Mouse (Mus musculus) myocyte (in vitro differentiated cells): ENCODE data around the gene Tubgcp6. TPM values are rescaled to one million over a fixed set of nuclear protein-coding genes. Genes with fewer than 3 reads are reported as not detected.

ENCODE experiments used
- H3K27me3 ChIP-seq: one replicate; pipeline ENCODE4 v1.6.1; 2011; ENCODE audit not compliant: control insufficient read depth, insufficient read depth, insufficient read length
- H3K36me3 ChIP-seq: one replicate; pipeline ENCODE4 v1.6.1; 2011; ENCODE audit not compliant: control insufficient read depth, insufficient read depth
- H3K4me2 ChIP-seq: one replicate; pipeline ENCODE4 v1.6.1; 2011; ENCODE audit warnings: low read depth, control low read depth
- H3K4me3 ChIP-seq: one replicate; pipeline ENCODE4 v1.5.1; 2011; ENCODE audit warnings: mild to moderate bottlenecking, control low read depth, moderate library complexity
- H3K79me2 ChIP-seq: one replicate; pipeline ENCODE4 v1.6.1; 2011; ENCODE audit not compliant: control insufficient read depth, insufficient read depth
- H3ac ChIP-seq: one replicate; pipeline ENCODE4 v1.6.1; 2011; ENCODE audit not compliant: control insufficient read depth, insufficient read length
- CEBPB ChIP-seq: IDR thresholded peaks from 2 replicates; pipeline ENCODE4 v1.6.1; 2011; ENCODE audit warnings: mild to moderate bottlenecking, moderate library complexity; ENCODE audit not compliant: poor library complexity, insufficient read depth, severe bottlenecking
- E2F4 ChIP-seq: IDR thresholded peaks from one replicate; pipeline ENCODE4 v1.6.1; 2011; ENCODE audit warnings: mild to moderate bottlenecking, control low read depth, moderate library complexity; ENCODE audit not compliant: insufficient read depth
- MAX ChIP-seq: IDR thresholded peaks from one replicate; pipeline ENCODE4 v1.6.1; 2011; ENCODE audit warnings: low read depth, mild to moderate bottlenecking, control low read depth
- MYOD1 ChIP-seq, 3 experiments: IDR thresholded peaks; one replicate each; pipeline ENCODE4 v1.6.1; 2011; ENCODE audit warnings: control low read depth in 2 of 3, low read depth in 2 of 3, mild to moderate bottlenecking in 2 of 3, moderate library complexity in 1 of 3; ENCODE audit not compliant: insufficient read length in 2 of 3, control insufficient read depth in 1 of 3
- MYOG ChIP-seq, 3 experiments: IDR thresholded peaks; one replicate each; pipeline ENCODE4 v1.6.1; 2011; ENCODE audit warnings: control low read depth in 2 of 3, low read depth in 2 of 3, mild to moderate bottlenecking in 2 of 3; ENCODE audit not compliant: insufficient read length in 2 of 3, control insufficient read depth in 1 of 3, insufficient read depth in 1 of 3
- POLR2A ChIP-seq: IDR thresholded peaks from one replicate; pipeline ENCODE4 v1.6.1; 2011; ENCODE audit warnings: low read depth, mild to moderate bottlenecking, control low read depth, moderate library complexity; ENCODE audit not compliant: insufficient read length
- POLR2AphosphoS2 ChIP-seq: IDR thresholded peaks from one replicate; pipeline ENCODE4 v1.6.1; 2011; ENCODE audit warnings: low read depth, control low read depth; ENCODE audit not compliant: insufficient read length
- REST ChIP-seq: IDR thresholded peaks from one replicate; pipeline ENCODE4 v1.6.1; 2011; ENCODE audit warnings: mild to moderate bottlenecking, control low read depth, moderate library complexity; ENCODE audit not compliant: insufficient read depth, insufficient read length
- SRF ChIP-seq: IDR thresholded peaks from one replicate; pipeline ENCODE4 v1.6.1; 2011; ENCODE audit warnings: low read depth; ENCODE audit not compliant: control insufficient read depth, insufficient read length
- TCF12 ChIP-seq: IDR thresholded peaks from one replicate; pipeline ENCODE4 v1.6.1; 2011; ENCODE audit warnings: mild to moderate bottlenecking, control low read depth; ENCODE audit not compliant: poor library complexity, insufficient read depth, severe bottlenecking
- TCF3 ChIP-seq: IDR thresholded peaks from one replicate; pipeline ENCODE4 v1.6.1; 2011; ENCODE audit warnings: low read depth, control low read depth; ENCODE audit not compliant: insufficient read length
- USF1 ChIP-seq: IDR thresholded peaks from one replicate; pipeline ENCODE4 v1.6.1; 2011; ENCODE audit warnings: low read depth, mild to moderate bottlenecking, control low read depth, moderate library complexity
- polyA plus RNA-seq: library from polyadenylated mRNA; unstranded; fragments of >200 nt; fragmentation: generic; extraction: Trizol; gene quantifications from one replicate; pipeline ENCODE4 v1.2.1, GENCODE M21; 2012; ENCODE audit warnings: missing spikeins

Tubgcp6 gene
- polyA plus RNA-seq = 15.0 TPM

GRCm38 (mm10) chr15:89122649-89123366, at the start of gene Tubgcp6:
Gene Tubgcp6, minus strand, starts transcription at chr15:89123112.
- Histone ChIP-seq H3ac (peak within 1 kb of the TSS; percentile 51), H3K4me3 (peak within 1 kb of the TSS; percentile 91), H3K79me2 (peaks cover 45% of the 10 kb centered on the region), H3K4me2 (peak within 1 kb of the TSS; percentile 97), H3K36me3 (peaks cover 22% of the 10 kb centered on the region), H3K27me3 (no peaks in the 10 kb centered on the region)
- TF ChIP-seq POLR2AphosphoS2 (peak; percentile 96), TCF3 (no peak), CEBPB (no peak), POLR2A (peak; percentile 94), MYOD1 (IDR thresholded peaks at IDR 0.05; ENCODE audit: control insufficient read depth in 1 of 3, insufficient read length in 2 of 3, low read depth in 2 of 3) (no peak), MYOG (IDR thresholded peaks at IDR 0.05; ENCODE audit: control insufficient read depth in 1 of 3, insufficient read depth in 1 of 3, insufficient read length in 2 of 3, low read depth in 2 of 3) (peak in 1 of 3 experiments; percentile 45), TCF12 (no peak), SRF (peak; percentile 96), REST (no peak), USF1 (no peak), MAX (no peak), E2F4 (peak; percentile 91)

- Histone ChIP-seq H3ac (no peak overlapping the region), H3K27me3 (no peaks in the 10 kb centered on the region), H3K4me3 (no peak overlapping the region), H3K4me2 (no peak overlapping the region), H3K36me3 (peaks cover 7% of the 10 kb centered on the region), H3K79me2 (peaks cover 94% of the 10 kb centered on the region)
- TF ChIP-seq CEBPB (no peak), POLR2AphosphoS2 (no peak), SRF (no peak), USF1 (no peak), TCF12 (no peak), REST (no peak), E2F4 (no peak), TCF3 (no peak), MAX (no peak), POLR2A (no peak)
Observed at GRCm38 (mm10) chr15:89172276-89172935, 49.5 kb upstream of the Tubgcp6 start.

GRCm38 (mm10) chr15:89171526-89172051, 48.7 kb upstream of the Tubgcp6 start:
- no peak overlapping the region for H3K4me3 ChIP-seq
- no peaks in the 10 kb centered on the region for H3K27me3 ChIP-seq
- no peak for TF ChIP-seq MYOG (IDR thresholded peaks at IDR 0.05; ENCODE audit: control insufficient read depth in 1 of 3, insufficient read depth in 1 of 3, insufficient read length in 2 of 3, low read depth in 2 of 3)
- no peak for TF ChIP-seq TCF12
- no peak for TF ChIP-seq E2F4
- TF ChIP-seq MYOD1 (IDR thresholded peaks at IDR 0.05; ENCODE audit: control insufficient read depth in 1 of 3, insufficient read length in 2 of 3, low read depth in 2 of 3) = no peak
- TF ChIP-seq USF1 = no peak
- no peak for TF ChIP-seq SRF
- TF ChIP-seq POLR2AphosphoS2 = no peak
- no peak for TF ChIP-seq TCF3
- peaks cover 86% of the 10 kb centered on the region for H3K79me2 ChIP-seq
- peaks cover 10% of the 10 kb centered on the region for H3K36me3 ChIP-seq
- no peak overlapping the region for H3K4me2 ChIP-seq
- no peak overlapping the region for H3ac ChIP-seq

GRCm38 (mm10) chr15:89170102-89170501, 47.2 kb upstream of the Tubgcp6 start:
- Histone ChIP-seq H3ac (no peak overlapping the region), H3K4me3 (no peak overlapping the region), H3K79me2 (peaks cover 71% of the 10 kb centered on the region), H3K4me2 (peak overlapping the region; percentile 78), H3K36me3 (peaks cover 24% of the 10 kb centered on the region), H3K27me3 (no peaks in the 10 kb centered on the region)
- no peak for TF ChIP-seq POLR2AphosphoS2
- no peak for TF ChIP-seq SRF
- no peak for TF ChIP-seq POLR2A
- TF ChIP-seq MAX = no peak
- no peak for TF ChIP-seq MYOG (IDR thresholded peaks at IDR 0.05; ENCODE audit: control insufficient read depth in 1 of 3, insufficient read depth in 1 of 3, insufficient read length in 2 of 3, low read depth in 2 of 3)
- no peak for TF ChIP-seq CEBPB

GRCm38 (mm10) chr15:89169431-89169830, 46.5 kb upstream of the Tubgcp6 start:
- peak overlapping the region; percentile 3 for H3K4me3 ChIP-seq

More at GRCm38 (mm10) chr15:89169431-89169830, 46.5 kb upstream of the Tubgcp6 start:
- TF ChIP-seq POLR2AphosphoS2 (peak; percentile 53), POLR2A (peak; percentile 45), MYOG (IDR thresholded peaks at IDR 0.05; ENCODE audit: control insufficient read depth in 1 of 3, insufficient read depth in 1 of 3, insufficient read length in 2 of 3, low read depth in 2 of 3) (peak in 2 of 3 experiments; percentile 62 to 89), MAX (no peak), TCF12 (peak; percentile 3), SRF (no peak), MYOD1 (IDR thresholded peaks at IDR 0.05; ENCODE audit: control insufficient read depth in 1 of 3, insufficient read length in 2 of 3, low read depth in 2 of 3) (peak in 2 of 3 experiments; percentile 56 to 87), TCF3 (peak; percentile 36)
- Histone ChIP-seq H3K27me3 (no peaks in the 10 kb centered on the region), H3K79me2 (peaks cover 64% of the 10 kb centered on the region), H3ac (no peak overlapping the region), H3K4me2 (peak overlapping the region; percentile 78), H3K36me3 (peaks cover 30% of the 10 kb centered on the region)
